Mouse (Mus musculus): ENCODE data around the gene Sppl3.

DNA sequence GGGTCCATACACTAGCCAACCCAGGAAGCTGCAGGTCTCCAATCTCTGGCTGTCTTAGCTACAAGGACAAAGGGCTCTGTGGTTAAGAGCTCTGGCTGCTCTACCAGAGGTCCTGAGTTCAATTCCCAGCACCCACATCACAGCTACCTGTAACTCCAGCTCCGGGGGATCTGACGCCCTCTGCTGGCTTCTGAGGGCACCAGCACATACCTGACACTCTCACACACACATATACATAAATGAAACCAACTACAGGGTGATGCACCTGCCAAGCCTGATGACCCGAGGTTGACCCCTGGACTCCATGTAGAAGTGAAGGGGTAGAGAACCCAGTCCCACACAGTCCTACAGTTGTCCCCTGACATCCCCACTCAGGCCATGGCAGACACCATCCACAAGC lies 105.5 kb downstream of the Sppl3 start:
- TF ChIP-seq CTCF (IDR thresholded peaks at IDR 0.05), result no peak
- no peak for TF ChIP-seq EP300 (IDR thresholded peaks at IDR 0.05)

Measured in lung, postnatal 0 days (tissue).